Mouse (Mus musculus) heart, postnatal 0 days (tissue): ENCODE measurements around the gene Nek9.

Experiments used
- CTCF ChIP-seq: IDR thresholded peaks from 2 replicates; pipeline ENCODE4 v1.5.1; 2016; ENCODE audit warnings: antibody characterized with exemption, control low read depth, low read depth
- EP300 ChIP-seq: IDR thresholded peaks from 2 replicates; pipeline ENCODE4 v1.6.1; 2016; ENCODE audit warnings: antibody characterized with exemption, low read depth

DNA sequence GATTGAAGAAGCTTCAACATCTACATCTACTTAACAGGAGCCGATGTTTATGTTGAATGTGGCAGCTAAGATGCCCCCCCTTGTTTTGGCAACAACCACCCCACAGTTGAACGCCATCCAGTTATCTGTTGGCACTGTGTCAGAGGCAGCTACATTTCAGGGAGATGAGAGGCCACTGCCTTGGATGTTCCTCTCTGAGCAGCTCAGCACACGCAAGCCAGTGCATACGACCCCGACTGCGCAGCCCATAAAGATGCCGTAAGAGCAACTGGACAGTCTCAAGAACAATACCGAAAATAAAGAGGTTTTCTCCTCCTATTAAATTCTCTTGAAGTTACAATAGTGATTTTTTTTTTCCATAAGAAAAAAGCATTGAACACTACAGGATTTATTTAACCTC, 74.6 kb downstream of the Nek9 start:
- no peak for TF ChIP-seq CTCF
- TF ChIP-seq EP300, result no peak
